34 mouse cellular contexts compared by ENCODE assay signal in genomic region chr4:65920294-65920693, GRCm38 (mm10).
DNase-seq lines count a peak whose midpoint lies in the region; ATAC-seq lines count a peak whose summit lies in the region.
"Had no signal": no experiment of that assay in that cellular context is flagged by ENCODE, and none has a peak within 500 bp of the region (broad histone marks: within the 10 kb centered on the region; RNA-seq: fewer than 3 reads in every experiment).

No protein-coding gene starts in this region.

- DNase-seq in heart, adult 9 months (ENCODE audit: low spot score in 2 of 2) = peak; percentile 0 to 6
- no peak for DNase-seq in heart, embryonic 10.5 days (ENCODE audit: low spot score)
- DNase-seq in lung, postnatal 14 days = no peak
- DNase-seq in Muller cell, postnatal 12 days (ENCODE audit: inconsistent ontology term) = peak; percentile 77
- peak; percentile 29 for DNase-seq in lung, postnatal 36 days
- no peak for DNase-seq in heart, adult 8-10 months (ENCODE audit: low spot score)
- DNase-seq: adrenal gland, postnatal 14 days; cerebellum, adult 11-12 months; cerebellum, adult 9-11 months; embryo, embryonic 11 days; forebrain, postnatal 0 days; gastrocnemius, postnatal 14 days; heart, postnatal 14 days; kidney, adult 11 months; kidney, postnatal 36 days; layer of hippocampus, postnatal 36 days; left cerebral cortex, postnatal 4 days; liver, postnatal 0 days; retina, postnatal 1 day; spleen, adult 18-20 months; thymus, adult 18-20 months; thymus, postnatal 25 days had no signal

- H3K27me3 ChIP-seq in heart, embryonic 10.5 days (ENCODE audit: insufficient read depth, poor library complexity, severe bottlenecking) = no peaks in the 10 kb centered on the region
- H3K27me3 ChIP-seq in lung, embryonic 16.5 days (ENCODE audit: control insufficient read depth, insufficient read depth, low read depth, low read length) = no peaks in the 10 kb centered on the region
- H3K27me3 ChIP-seq: embryonic facial prominence, embryonic 13.5 days; heart, embryonic 13.5 days; hindbrain, embryonic 15.5 days; kidney, embryonic 15.5 days; liver, embryonic 12.5 days; midbrain, embryonic 13.5 days; neural tube, embryonic 15.5 days had no signal

- no peak overlapping the region for H3K27ac ChIP-seq in heart, embryonic 10.5 days
- no peak overlapping the region for H3K27ac ChIP-seq in lung, embryonic 16.5 days (ENCODE audit: low read length)
- H3K27ac ChIP-seq: embryonic facial prominence, embryonic 13.5 days; heart, embryonic 13.5 days; hindbrain, embryonic 10.5 days; hindbrain, embryonic 15.5 days; kidney, embryonic 15.5 days; layer of hippocampus, adult 2 months; liver, embryonic 12.5 days; midbrain, embryonic 13.5 days; neural tube, embryonic 15.5 days had no signal

- no peak overlapping the region for H3K4me3 ChIP-seq in heart, embryonic 10.5 days
- H3K4me3 ChIP-seq in lung, embryonic 16.5 days (ENCODE audit: low read length) = no peak overlapping the region
- H3K4me3 ChIP-seq: embryonic facial prominence, embryonic 13.5 days; erythroblast, embryonic 14.5 days; heart, embryonic 13.5 days; hindbrain, embryonic 10.5 days; hindbrain, embryonic 15.5 days; kidney, embryonic 15.5 days; layer of hippocampus, adult 2 months; liver, embryonic 12.5 days; midbrain, embryonic 13.5 days; neural tube, embryonic 15.5 days had no signal

- ATAC-seq in lung, embryonic 16.5 days (ENCODE audit: low read depth) = peak; percentile 77
- ATAC-seq: forebrain, postnatal 0 days; inflammation-experienced regulatory T-cells, adult 6 months; liver, embryonic 12.5 days; liver, postnatal 0 days; midbrain, embryonic 13.5 days had no signal

- H3K9me3 ChIP-seq in heart, embryonic 10.5 days = no peaks in the 10 kb centered on the region
- no peaks in the 10 kb centered on the region for H3K9me3 ChIP-seq in lung, embryonic 16.5 days (ENCODE audit: control insufficient read depth, low read length)
- H3K9me3 ChIP-seq: embryonic facial prominence, embryonic 13.5 days; heart, embryonic 13.5 days; hindbrain, embryonic 10.5 days; hindbrain, embryonic 15.5 days; kidney, embryonic 15.5 days; liver, embryonic 12.5 days; midbrain, embryonic 13.5 days; neural tube, embryonic 15.5 days had no signal

- no peak overlapping the region for H3K9ac ChIP-seq in lung, embryonic 16.5 days (ENCODE audit: low read length)
- H3K9ac ChIP-seq: embryonic facial prominence, embryonic 13.5 days; forebrain, postnatal 0 days; heart, embryonic 13.5 days; hindbrain, embryonic 15.5 days; kidney, embryonic 15.5 days; liver, embryonic 12.5 days; liver, postnatal 0 days; midbrain, embryonic 13.5 days; neural tube, embryonic 15.5 days had no signal

- no peaks in the 10 kb centered on the region for H3K36me3 ChIP-seq in heart, embryonic 10.5 days
- H3K36me3 ChIP-seq in lung, embryonic 16.5 days (ENCODE audit: control insufficient read depth, insufficient read depth, low read length) = no peaks in the 10 kb centered on the region
- H3K36me3 ChIP-seq: embryonic facial prominence, embryonic 13.5 days; heart, embryonic 13.5 days; hindbrain, embryonic 10.5 days; hindbrain, embryonic 15.5 days; kidney, embryonic 15.5 days; liver, embryonic 12.5 days; midbrain, embryonic 13.5 days; neural tube, embryonic 15.5 days had no signal

- no peak overlapping the region for H3K4me2 ChIP-seq in lung, embryonic 16.5 days (ENCODE audit: low read depth, low read length)
- H3K4me2 ChIP-seq: embryonic facial prominence, embryonic 13.5 days; heart, embryonic 13.5 days; hindbrain, embryonic 15.5 days; kidney, embryonic 15.5 days; liver, embryonic 12.5 days; midbrain, embryonic 13.5 days; neural tube, embryonic 15.5 days had no signal

- no peaks in the 10 kb centered on the region for H3K4me1 ChIP-seq in heart, embryonic 10.5 days
- no peaks in the 10 kb centered on the region; the same call in 1 of the 2 replicates for H3K4me1 ChIP-seq in lung, embryonic 16.5 days (replicated peaks; ENCODE audit: control insufficient read depth, insufficient read depth, low read length)
- H3K4me1 ChIP-seq: embryonic facial prominence, embryonic 13.5 days; heart, embryonic 13.5 days; kidney, embryonic 15.5 days; liver, embryonic 12.5 days had no signal

- 73% methylated on average over 1 of the region's 1 CpGs for WGBS in heart, embryonic 10.5 days
- WGBS in lung, embryonic 16.5 days = 20% methylated on average over 1 of the region's 1 CpGs

Comparison
In these comparisons a context has a peak if more than half of its experiments do, and no peak if none do; other contexts are left out.
1. DNase-seq: peak in heart, adult 9 months (2 of 2), Muller cell, postnatal 12 days (single experiment) and lung, postnatal 36 days (single experiment); none in heart, embryonic 10.5 days (single experiment), lung, postnatal 14 days (single experiment) and heart, adult 8-10 months (single experiment).